Mouse (Mus musculus): ENCODE data around the gene Mob3a.

The Mob3a gene

GRCm38 (mm10) chr10:80694159-80694938, 7.4 kb downstream of the Mob3a start:
- POLR2A ChIA-PET = interaction anchor here (0.9 to 10.4 kb wide), 13 partner anchors 9 to 73 kb away, joined by 3 to 141 read pairs (median 5); partner anchors contain the start of genes Mknk2 (in 2 of the 4) and Csnk1g2 (in 1 of the 4)
- CTCF ChIA-PET = interaction anchor here in 1 of 4 experiments (0.6 to 1.2 kb wide), 5 partner anchors 10 to 422 kb away, joined by 3 to 5 read pairs (median 4); no protein-coding TSS in a partner anchor

GRCm38 (mm10) chr10:80693401-80694045, 8.3 kb downstream of the Mob3a start:
- ChIA-PET POLR2A (interaction anchor here in 2 of 4 experiments (0.7 to 10.4 kb wide), 7 partner anchors 9 to 364 kb away, joined by 3 to 141 read pairs (median 5); partner anchors contain the start of genes Mknk2 (in 2 of the 2), Izumo4 (in 1 of the 2) and Pcsk4 (in 1 of the 2)), CTCF (no interaction called here)

GRCm38 (mm10) chr10:80692249-80693165, 9.3 kb downstream of the Mob3a start:
- POLR2A ChIA-PET = interaction anchor here (0.7 to 10.4 kb wide), 22 partner anchors 8 to 363 kb away, joined by 3 to 141 read pairs (median 3); partner anchors contain the start of genes Izumo4 (in 2 of the 4), Mknk2 (in 2 of the 4), Csnk1g2 (in 1 of the 4) and Pcsk4 (in 1 of the 4)
- CTCF ChIA-PET = interaction anchor here in 2 of 4 experiments (0.6 to 1.3 kb wide), 6 partner anchors 32 to 862 kb away, joined by 3 to 6 read pairs (median 4); no protein-coding TSS in a partner anchor

GRCm38 (mm10) chr10:80687850-80688249, 13.9 kb downstream of the Mob3a start:
- CTCF ChIA-PET = interaction anchor here (0.5 to 2.2 kb wide), 65 partner anchors 8 to 312 kb away, joined by 3 to 26 read pairs (median 4); partner anchors contain the start of genes Mknk2 (in 3 of the 4), Abhd17a (in 2 of the 4), Izumo4 (in 2 of the 4) and Atp8b3 (in 1 of the 4)
- POLR2A ChIA-PET = interaction anchor here in 3 of 4 experiments (0.6 to 3.1 kb wide), 23 partner anchors 8 to 178 kb away, joined by 3 to 44 read pairs (median 4); partner anchors contain the start of genes Mknk2 (in 2 of the 3), Abhd17a (in 1 of the 3), Amh (in 1 of the 3) and Ap3d1 (in 1 of the 3)

GRCm38 (mm10) chr10:80686617-80687016, 15.2 kb downstream of the Mob3a start:
- CTCF ChIA-PET = interaction anchor here (0.5 to 2.2 kb wide), 11 partner anchors 9 to 180 kb away, joined by 3 to 19 read pairs (median 4); partner anchors contain the start of gene Mknk2 (in 1 of the 4)
- POLR2A ChIA-PET = interaction anchor here in 3 of 4 experiments (1.2 to 3.1 kb wide), 6 partner anchors 8 to 108 kb away, joined by 3 to 44 read pairs (median 16); partner anchors contain the start of gene Mknk2 (in 2 of the 3)

- ChIA-PET POLR2A (interaction anchor here (0.6 to 2.6 kb wide), 14 partner anchors 8 to 119 kb away, joined by 3 to 31 read pairs (median 3); partner anchors contain the start of gene Abhd17a (in 1 of the 4)), CTCF (interaction anchor here in 3 of 4 experiments (0.7 to 3.1 kb wide), 13 partner anchors 11 to 162 kb away, joined by 3 to 31 read pairs (median 6); partner anchors contain the start of genes Rexo1 (in 2 of the 3) and Klf16 (in 1 of the 3))
Observed at GRCm38 (mm10) chr10:80684984-80685383, 16.8 kb downstream of the Mob3a start.

GRCm38 (mm10) chr10:80684214-80684613, 17.6 kb downstream of the Mob3a start:
- ChIA-PET CTCF (interaction anchor here (0.6 to 3.1 kb wide), 35 partner anchors 9 to 238 kb away, joined by 3 to 31 read pairs (median 4); partner anchors contain the start of genes Rexo1 (in 2 of the 4), Abhd17a (in 1 of the 4), Atp8b3 (in 1 of the 4) and Csnk1g2 (in 1 of the 4)), POLR2A (interaction anchor here (0.6 to 2.6 kb wide), 23 partner anchors 8 to 165 kb away, joined by 3 to 31 read pairs (median 5); partner anchors contain the start of genes Abhd17a (in 1 of the 4) and Ap3d1 (in 1 of the 4))

- ChIA-PET CTCF (interaction anchor here (0.6 to 3.1 kb wide), 24 partner anchors 9 to 165 kb away, joined by 3 to 31 read pairs (median 4); partner anchors contain the start of genes Abhd17a (in 1 of the 4), Csnk1g2 (in 1 of the 4), Klf16 (in 1 of the 4) and Rexo1 (in 1 of the 4)), POLR2A (interaction anchor here in 3 of 4 experiments (0.8 to 2.6 kb wide), 21 partner anchors 7 to 117 kb away, joined by 3 to 31 read pairs (median 5); partner anchors contain the start of genes Abhd17a (in 1 of the 3) and Ap3d1 (in 1 of the 3))
Observed at GRCm38 (mm10) chr10:80683647-80684046, 18.1 kb downstream of the Mob3a start.

- ChIA-PET CTCF (interaction anchor here in 2 of 4 experiments (0.9 to 1.1 kb wide), 2 partner anchors 103 to 175 kb away, joined by 7 read pairs; no protein-coding TSS in a partner anchor), POLR2A (interaction anchor here in 1 of 4 experiments (1.0 to 2.1 kb wide), 3 partner anchors 13 to 104 kb away, joined by 3 to 6 read pairs (median 6); no protein-coding TSS in a partner anchor)
Observed at GRCm38 (mm10) chr10:80682003-80682402, 19.8 kb downstream of the Mob3a start.

- ChIA-PET CTCF (interaction anchor here in 1 of 4 experiments (1.5 kb wide), 1 partner anchor 102 kb away, joined by 4 read pairs; no protein-coding TSS in a partner anchor), POLR2A (interaction anchor here in 3 of 4 experiments (0.6 to 6.3 kb wide), 15 partner anchors 11 to 119 kb away, joined by 3 to 200 read pairs (median 3); partner anchors contain the start of genes Izumo4 (in 1 of the 3), Klf16 (in 1 of the 3) and Rexo1 (in 1 of the 3))
Observed at GRCm38 (mm10) chr10:80680260-80680696, 21.5 kb downstream of the Mob3a start.

GRCm38 (mm10) chr10:80679556-80680259, 22.1 kb downstream of the Mob3a start:
- ChIA-PET CTCF (interaction anchor here (0.9 to 2.5 kb wide), 6 partner anchors 8 to 202 kb away, joined by 3 to 15 read pairs (median 6); no protein-coding TSS in a partner anchor), POLR2A (interaction anchor here in 3 of 4 experiments (0.6 to 15.6 kb wide), 26 partner anchors 11 to 151 kb away, joined by 3 to 944 read pairs (median 7); partner anchors contain the start of genes Btbd2 (in 2 of the 3), Abhd17a (in 1 of the 3), Adat3 (in 1 of the 3) and Csnk1g2 (in 1 of the 3))

- CTCF ChIA-PET = interaction anchor here (0.5 to 5.1 kb wide), 25 partner anchors 8 to 338 kb away, joined by 3 to 74 read pairs (median 4); partner anchors contain the start of genes Btbd2 (in 1 of the 4) and Rexo1 (in 1 of the 4)
- POLR2A ChIA-PET = interaction anchor here (0.6 to 15.6 kb wide), 64 partner anchors 9 to 421 kb away, joined by 3 to 944 read pairs (median 8); partner anchors contain the start of genes Csnk1g2 (in 3 of the 4), Abhd17a (in 2 of the 4), Ap3d1 (in 2 of the 4) and Btbd2 (in 2 of the 4)
Observed at GRCm38 (mm10) chr10:80678601-80679377, 23.0 kb downstream of the Mob3a start.

GRCm38 (mm10) chr10:80677942-80678436, 23.8 kb downstream of the Mob3a start, which contains the start of gene Mknk2:
Mknk2 (minus strand) TSS chr10:80678112.
- CTCF ChIA-PET = interaction anchor here (0.9 to 5.1 kb wide), 20 partner anchors 9 to 337 kb away, joined by 3 to 74 read pairs (median 5); partner anchors contain the start of gene Btbd2 (in 1 of the 4)
- POLR2A ChIA-PET = interaction anchor here (0.6 to 15.6 kb wide), 73 partner anchors 8 to 284 kb away, joined by 3 to 944 read pairs (median 12); partner anchors contain the start of genes Csnk1g2 (in 3 of the 4), Abhd17a (in 2 of the 4), Ap3d1 (in 2 of the 4) and Atp8b3 (in 2 of the 4)
